Mouse (Mus musculus) G1E (cell line): ENCODE results near the gene Specc1. TPM values are rescaled to one million over a fixed set of nuclear protein-coding genes. Genes with fewer than 3 reads are reported as not detected.

Source experiments
- ATAC-seq: 2 replicates; pipeline ENCODE4 v1.8.0; 2016; ENCODE audit warnings: mild to moderate bottlenecking; ENCODE audit not compliant: insufficient number of reproducible peaks, poor library complexity, low FRiP score, severe bottlenecking; ENCODE audit errors: extremely low read depth
- DNase-seq: peaks from one replicate; pipeline ENCODE4 v3.0.0; 2012; ENCODE audit warnings: low spot score
- H3K27me3 ChIP-seq: 2 replicates; pipeline ENCODE4 v1.6.1; 2012; ENCODE audit warnings: mild to moderate bottlenecking, low read length, inconsistent platforms; ENCODE audit not compliant: insufficient read depth
- H3K36me3 ChIP-seq: replicated peaks from 2 replicates; pipeline ENCODE3; 2012; ENCODE audit warnings: mild to moderate bottlenecking, inconsistent platforms
- H3K4me1 ChIP-seq: 2 replicates; pipeline ENCODE4 v1.6.1; 2012; ENCODE audit warnings: low read depth, low read length, inconsistent platforms, mixed read lengths; ENCODE audit not compliant: insufficient read depth
- H3K4me3 ChIP-seq: 2 replicates; pipeline ENCODE4 v1.5.1; 2012; ENCODE audit warnings: low read depth, mild to moderate bottlenecking, inconsistent platforms, low read length, moderate library complexity, mixed read lengths
- H3K9me3 ChIP-seq: replicated peaks from 2 replicates; pipeline ENCODE4 v1.6.1; 2012; ENCODE audit warnings: inconsistent platforms
- CTCF ChIP-seq: IDR thresholded peaks from 2 replicates; pipeline ENCODE4 v1.5.1; 2012; ENCODE audit warnings: low read depth, low read length, inconsistent platforms, mixed read lengths
- GATA1 ChIP-seq: IDR thresholded peaks from 2 replicates; pipeline ENCODE4 v1.6.1; 2012; ENCODE audit warnings: borderline replicate concordance, low read length, inconsistent platforms, mixed read lengths
- GATA2 ChIP-seq: IDR thresholded peaks from 2 replicates; pipeline ENCODE4 v1.6.1; 2012; ENCODE audit warnings: low read depth, low read length, inconsistent platforms, borderline replicate concordance
- POLR2AphosphoS5 ChIP-seq: IDR thresholded peaks from 2 replicates; pipeline ENCODE4 v1.6.1; 2012; ENCODE audit warnings: low read depth, low read length, inconsistent platforms; ENCODE audit not compliant: insufficient replicate concordance
- TAL1 ChIP-seq: conservative IDR thresholded peaks from 2 replicates; pipeline ENCODE4 v1.6.1; 2012; ENCODE audit warnings: low read depth, low read length, inconsistent platforms, mixed read lengths
- polyA plus RNA-seq: library from polyadenylated mRNA; stranded (reverse); fragments of >175 nt; gene quantifications from 2 replicates; pipeline ENCODE4 v1.2.3, GENCODE M21; 2012
- total RNA-seq, 2 experiments: library from RNA; stranded (forward) in 1 of 2; stranded (reverse) in 1 of 2; fragments of 200-1000 nt in 1 of 2; fragments of >200 nt in 1 of 2; fragmentation: Nextera tagmentation in 1 of 2; gene quantifications; 2 replicates each; pipeline ENCODE4 v1.2.3; 2014 to 2017

Specc1 gene
- total and polyA plus RNA-seq, 3 experiments = 2.4 to 76.6 (median 12.1) TPM

DNA sequence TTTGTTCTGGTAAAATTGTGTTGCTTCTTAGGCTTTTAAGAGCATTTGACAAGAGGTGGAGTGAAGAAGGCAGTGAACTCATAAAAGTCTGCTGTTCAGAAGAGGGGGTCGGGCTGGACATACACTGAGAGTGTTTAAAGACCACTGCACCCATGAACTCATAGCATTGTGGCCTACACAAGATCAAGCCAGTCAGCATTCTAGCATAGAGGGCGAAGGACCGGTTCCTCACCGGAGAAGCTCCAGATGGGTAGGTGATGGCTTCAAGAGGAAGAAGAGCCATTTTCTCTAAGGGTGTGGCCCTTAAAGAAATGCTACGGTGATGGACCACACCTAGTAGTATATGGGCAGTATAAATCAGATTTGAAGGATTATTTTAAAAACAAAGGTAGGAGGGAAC is 119.0 kb downstream of the Specc1 start:
- DNase-seq (no peak), ATAC-seq (no peak)
- H3K4me1 ChIP-seq = peaks cover 17% of the 10 kb centered on the region
- no peaks in the 10 kb centered on the region for H3K9me3 ChIP-seq
- no peak overlapping the region for H3K4me3 ChIP-seq
- H3K36me3 ChIP-seq = no peaks in the 10 kb centered on the region
- H3K27me3 ChIP-seq = peaks cover 11% of the 10 kb centered on the region; the same call in 1 of the 2 replicates
- TF ChIP-seq CTCF (no peak), TAL1 (no peak), GATA1 (no peak), POLR2AphosphoS5 (no peak), GATA2 (no peak)

- ATAC-seq (peak; percentile 70), DNase-seq (peak; percentile 58)
- Histone ChIP-seq H3K4me1 (peaks cover 19% of the 10 kb centered on the region), H3K4me3 (peak overlapping the region; percentile 73), H3K9me3 (no peaks in the 10 kb centered on the region), H3K36me3 (no peaks in the 10 kb centered on the region), H3K27me3 (peaks cover 12% of the 10 kb centered on the region; the same call in 1 of the 2 replicates)
- no peak for TF ChIP-seq GATA2
- TF ChIP-seq POLR2AphosphoS5 = no peak
- TF ChIP-seq GATA1 = no peak
- no peak for TF ChIP-seq CTCF
- TF ChIP-seq TAL1 = no peak
Observed at GRCm38 (mm10) chr11:62076345-62077156, 120.0 kb downstream of the Specc1 start.

DNA sequence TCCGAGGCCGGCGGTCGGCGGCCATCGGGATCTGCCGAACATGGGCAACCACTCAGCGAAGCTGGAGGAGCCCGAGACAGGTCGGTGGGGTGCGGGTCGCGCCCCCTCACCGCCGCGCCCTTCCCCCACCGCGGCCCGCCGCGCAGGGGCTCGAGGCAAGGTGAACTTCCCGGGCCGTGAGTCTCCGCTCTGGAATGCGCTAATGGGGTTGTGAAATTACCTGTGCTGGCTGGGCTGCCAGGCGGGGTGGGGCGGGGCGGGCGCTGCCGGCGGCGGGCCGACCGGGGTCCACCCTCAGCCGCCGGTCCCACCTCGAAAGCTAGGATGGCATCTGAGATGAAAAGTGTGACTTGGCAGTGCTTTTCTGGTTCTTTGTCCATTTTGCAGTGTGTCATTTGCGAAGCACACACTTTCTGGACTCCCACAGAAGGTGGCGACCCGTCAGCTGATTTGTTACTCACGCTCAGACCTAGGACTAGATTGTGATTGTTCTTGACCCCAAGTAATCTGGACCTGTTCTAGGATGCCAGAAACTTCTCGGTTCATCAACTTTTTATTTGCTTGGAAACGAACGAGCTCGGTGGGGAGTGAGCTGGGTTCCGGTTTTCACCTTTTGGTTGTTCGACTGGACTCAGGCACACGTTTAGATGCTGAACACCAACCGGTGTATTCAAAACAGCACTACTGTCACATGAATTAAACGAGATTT is 120.7 kb downstream of the Specc1 start:
- ATAC-seq (no peak), DNase-seq (no peak)
- Histone ChIP-seq H3K4me1 (peaks cover 19% of the 10 kb centered on the region), H3K27me3 (peaks cover 12% of the 10 kb centered on the region; the same call in 1 of the 2 replicates), H3K4me3 (peak overlapping the region; percentile 73), H3K36me3 (no peaks in the 10 kb centered on the region), H3K9me3 (no peaks in the 10 kb centered on the region)
- no peak for TF ChIP-seq GATA2

DNA sequence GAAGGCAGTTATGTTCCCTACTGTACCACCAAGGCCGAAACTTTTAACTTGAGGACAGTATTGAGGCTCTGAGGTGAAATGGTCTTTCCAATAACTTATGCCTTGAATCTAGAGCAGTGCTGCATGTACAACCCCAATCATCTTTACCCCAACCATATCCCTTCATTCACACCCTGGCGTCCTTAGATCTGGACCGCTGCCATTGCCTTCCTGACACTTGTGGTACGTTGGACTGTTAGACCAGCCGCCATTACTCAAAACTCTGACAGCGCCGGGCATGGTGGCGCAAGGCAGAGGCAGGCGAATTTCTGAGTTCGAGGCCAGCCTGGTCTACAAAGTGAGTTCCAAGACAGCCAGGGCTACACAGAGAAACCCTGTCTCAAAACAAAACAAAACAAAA is 121.8 kb downstream of the Specc1 start:
- H3K27me3 ChIP-seq = peaks cover 12% of the 10 kb centered on the region; the same call in 1 of the 2 replicates
- H3K36me3 ChIP-seq = no peaks in the 10 kb centered on the region
- H3K4me3 ChIP-seq = no peak overlapping the region
- no peak for DNase-seq
- TF ChIP-seq CTCF (no peak), GATA2 (no peak), TAL1 (no peak), POLR2AphosphoS5 (no peak), GATA1 (no peak)
- no peak for ATAC-seq
- peaks cover 19% of the 10 kb centered on the region for H3K4me1 ChIP-seq
- H3K9me3 ChIP-seq = no peaks in the 10 kb centered on the region

- H3K27me3 ChIP-seq = peaks cover 12% of the 10 kb centered on the region
- no peak for ATAC-seq
Observed at GRCm38 (mm10) chr11:62079100-62079857, 122.7 kb downstream of the Specc1 start.

DNA sequence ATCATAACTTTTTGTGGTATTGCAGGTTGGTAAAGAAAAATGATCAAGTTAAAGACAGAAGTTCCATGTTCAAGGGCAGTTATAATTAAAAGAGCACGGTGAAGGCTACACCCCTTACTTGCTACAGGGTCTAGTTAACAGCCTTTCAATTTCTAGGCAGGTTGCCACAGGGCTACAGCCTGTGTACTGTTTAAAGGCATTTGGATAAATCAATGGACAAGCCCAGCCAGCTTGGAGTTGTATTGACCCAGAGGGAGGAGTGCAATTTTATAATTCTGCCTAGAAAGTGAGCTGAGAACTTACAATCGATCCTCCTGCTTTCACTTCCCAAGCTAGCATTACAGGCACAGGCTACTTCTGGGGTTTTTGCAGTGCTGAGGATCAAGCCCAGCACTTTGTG is 123.9 kb downstream of the Specc1 start:
- H3K4me3 ChIP-seq = no peak overlapping the region

More at GRCm38 (mm10) chr11:62079100-62079857, 122.7 kb downstream of the Specc1 start:
- no peak overlapping the region for H3K4me3 ChIP-seq
- peaks cover 19% of the 10 kb centered on the region for H3K4me1 ChIP-seq
- H3K9me3 ChIP-seq = no peaks in the 10 kb centered on the region
- TF ChIP-seq TAL1 (no peak), GATA2 (no peak)
- no peaks in the 10 kb centered on the region for H3K36me3 ChIP-seq
- no peak for DNase-seq

More for the DNA sequence above, 123.9 kb downstream of the Specc1 start:
- TF ChIP-seq CTCF (no peak), GATA2 (no peak), POLR2AphosphoS5 (no peak), TAL1 (no peak)
- Histone ChIP-seq H3K27me3 (peaks cover 12% of the 10 kb centered on the region), H3K36me3 (no peaks in the 10 kb centered on the region), H3K9me3 (no peaks in the 10 kb centered on the region), H3K4me1 (peaks cover 19% of the 10 kb centered on the region)
- ATAC-seq (no peak), DNase-seq (no peak)
